Mouse (Mus musculus) Patski (cell line): Measurements from ENCODE around the gene Bcat1. TPM values are rescaled to one million over a fixed set of nuclear protein-coding genes. Genes with fewer than 3 reads are reported as not detected.

Experiments used
- ATAC-seq: fragments of 100-300 bp; one replicate; pipeline ENCODE4 v1.8.0; 2021
- CTCF ChIA-PET: fragments of 350-600 bp; sonication (Branson Sonifier 250); formaldehyde crosslinking; loops from one replicate; lab custom pipeline; 2022; ENCODE audit warnings: inconsistent platforms; lab: Charles Lee
- POLR2A ChIA-PET: fragments of 350-600 bp; sonication (Branson Sonifier 250); formaldehyde crosslinking; loops from one replicate; lab custom pipeline; 2022; ENCODE audit warnings: antibody characterized with exemption, inconsistent platforms; lab: Charles Lee
- DNase-seq: peaks from one replicate; pipeline ENCODE4 v3.0.0-alpha.2; 2011; ENCODE audit warnings: low read depth, low spot score
- H3K27me3 ChIP-seq: fragments of 371-371 bp; one replicate; pipeline ENCODE4 v1.5.1; 2021
- CTCF ChIP-seq: fragments of 100-300 bp; IDR thresholded peaks from one replicate; pipeline ENCODE4 v1.5.1; 2021
- in situ Hi-C: fragments of 300-500 bp; cut with MboI; formaldehyde crosslinking; loops from 3 replicates; pipeline ENCODE4 v1.11.1; 2018; ENCODE audit warnings: low pct_unique_long_range_greater_than_20kb, mixed read lengths
- polyA plus RNA-seq: library from polyadenylated mRNA; unstranded; gene quantifications from one replicate; pipeline ENCODE4 v1.2.3, GENCODE M21; 2021

Gene Bcat1
- polyA plus RNA-seq, 1 experiment from 2014 or later = 57.1 TPM

DNA sequence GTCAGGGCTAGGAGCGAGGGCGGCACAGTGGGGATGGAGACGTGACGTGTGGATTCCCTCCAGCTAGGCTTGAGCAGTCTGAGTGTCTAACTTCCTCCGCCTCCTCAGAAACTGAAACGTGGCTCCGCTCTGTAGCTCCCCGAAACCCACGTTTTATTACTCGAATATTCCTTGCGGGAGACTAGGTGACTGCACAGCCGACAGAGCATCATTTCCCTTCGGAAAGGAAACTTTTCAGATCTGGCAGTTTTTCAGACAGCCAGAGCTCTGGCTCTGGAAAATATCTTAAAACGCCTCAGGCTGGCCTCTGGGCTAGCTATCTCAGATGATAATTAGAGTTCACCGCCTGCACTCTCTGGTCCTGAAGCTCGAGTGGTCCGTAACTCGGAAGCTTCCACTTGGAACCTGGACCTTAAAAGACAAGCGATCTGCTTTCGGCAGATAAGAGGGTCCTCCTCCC is 866 bp downstream of the Bcat1 start:
- ChIA-PET CTCF (interaction anchor here (0.8 to 1.2 kb wide), 2 partner anchors 13 to 112 kb away, joined by 3 read pairs; no protein-coding TSS in a partner anchor), POLR2A (interaction anchor here (1.1 kb wide), 2 partner anchors 136 to 1219 kb away, joined by 3 read pairs; partner anchors contain the start of genes Casc1 and Etfrf1)
- DNase-seq (no peak), ATAC-seq (peak; percentile 41)
- no peaks in the 10 kb centered on the region for H3K27me3 ChIP-seq
- TF ChIP-seq CTCF = no peak
- in situ Hi-C loops = loop anchor here (5.0 kb wide), 1 partner anchor 107 kb away; no protein-coding TSS in a partner anchor

DNA sequence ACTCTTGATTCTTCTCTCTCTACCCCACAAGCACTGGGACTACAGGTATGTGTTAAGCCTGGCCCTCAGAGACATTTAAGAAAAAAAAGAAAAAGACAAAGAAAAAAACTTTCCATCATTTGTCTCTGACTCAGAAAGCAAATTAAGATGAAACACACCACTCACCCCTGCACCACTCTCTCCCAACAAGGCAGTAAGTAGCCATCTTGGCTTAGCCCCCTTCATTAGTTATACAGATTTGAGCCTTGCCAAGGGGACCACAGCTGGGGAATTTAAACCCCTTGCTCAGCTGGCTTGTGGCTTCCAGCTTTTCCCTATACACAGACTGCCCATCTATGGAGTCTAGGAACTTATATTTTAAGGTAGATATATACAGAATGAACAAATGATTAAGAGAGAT is 1.5 kb downstream of the Bcat1 start:
- in situ Hi-C loops = no loop called here
- no peaks in the 10 kb centered on the region for H3K27me3 ChIP-seq
- no peak for ATAC-seq
- CTCF ChIA-PET = no interaction called here
- TF ChIP-seq CTCF = no peak
- POLR2A ChIA-PET = no interaction called here
- DNase-seq = no peak

DNA sequence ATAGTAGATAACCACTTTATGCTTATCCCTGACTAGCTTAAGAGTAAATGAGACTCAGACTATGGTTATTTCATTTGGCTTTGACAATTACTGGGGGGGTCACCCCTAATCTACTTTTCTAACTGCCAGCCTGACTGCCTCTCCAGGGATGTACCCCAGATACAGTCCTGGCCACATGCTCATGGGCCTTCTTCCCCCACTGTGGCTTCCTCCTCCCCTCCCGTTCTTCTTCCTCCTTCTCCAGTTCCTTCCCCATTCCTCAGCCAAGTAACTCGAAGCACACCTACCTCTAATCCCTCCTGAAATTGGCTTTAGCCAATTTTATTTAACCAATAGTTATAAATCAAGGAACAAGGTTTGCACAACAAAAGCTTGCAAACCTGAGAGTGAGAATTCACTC is 6.1 kb downstream of the Bcat1 start:
- no peak for ATAC-seq
- no peak for TF ChIP-seq CTCF
- in situ Hi-C loops = no loop called here
- POLR2A ChIA-PET = no interaction called here
- CTCF ChIA-PET = interaction anchor here (1.9 kb wide), 1 partner anchor 18 kb away, joined by 5 read pairs; no protein-coding TSS in a partner anchor
- DNase-seq = no peak
- no peaks in the 10 kb centered on the region for H3K27me3 ChIP-seq

DNA sequence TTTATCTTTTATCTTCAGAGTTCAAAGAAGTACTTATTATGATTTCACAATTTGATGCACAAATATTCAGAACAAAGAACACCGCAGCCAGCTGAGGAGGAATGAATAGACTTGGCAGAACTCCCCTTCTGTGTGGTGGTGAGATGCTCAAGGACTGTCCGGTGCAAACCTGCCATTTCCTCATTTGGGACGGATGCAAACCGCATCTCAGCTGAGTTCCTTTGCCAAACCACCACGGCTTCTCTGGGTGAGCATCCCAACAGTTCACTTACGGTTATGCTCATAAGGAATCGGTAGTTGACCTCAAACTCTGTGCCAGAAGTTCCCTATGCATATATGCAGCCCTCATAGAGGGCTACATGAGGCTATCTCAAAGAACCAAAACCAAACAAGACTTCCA is 6.6 kb downstream of the Bcat1 start:
- in situ Hi-C loops = no loop called here
- DNase-seq = no peak
- H3K27me3 ChIP-seq = no peaks in the 10 kb centered on the region
- ChIA-PET POLR2A (no interaction called here), CTCF (interaction anchor here (1.9 kb wide), 1 partner anchor 19 kb away, joined by 5 read pairs; no protein-coding TSS in a partner anchor)
- ATAC-seq = no peak
- no peak for TF ChIP-seq CTCF

DNA sequence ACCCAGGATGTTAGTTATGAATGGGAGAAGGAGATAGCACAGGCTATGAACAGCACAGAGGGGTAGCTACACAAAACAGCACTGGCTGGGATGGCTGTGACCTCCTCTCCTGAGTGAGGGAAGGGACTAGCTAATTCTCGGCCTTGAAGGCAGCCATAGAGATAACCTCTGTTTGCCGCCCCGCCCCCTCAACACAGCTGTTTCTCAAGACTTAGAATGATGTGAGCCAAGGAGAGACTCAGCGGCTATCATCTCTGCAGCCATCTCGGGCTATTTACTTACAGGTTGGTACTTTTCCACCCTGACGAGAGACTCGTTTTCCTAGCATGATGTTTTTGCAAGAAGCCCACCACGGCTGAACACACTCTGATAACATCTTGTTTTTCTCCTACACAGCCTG is 8.3 kb downstream of the Bcat1 start:
- in situ Hi-C loops = no loop called here
- ATAC-seq (no peak), DNase-seq (no peak)
- POLR2A ChIA-PET = no interaction called here
- no peaks in the 10 kb centered on the region for H3K27me3 ChIP-seq
- CTCF ChIA-PET = no interaction called here
- TF ChIP-seq CTCF = no peak

DNA sequence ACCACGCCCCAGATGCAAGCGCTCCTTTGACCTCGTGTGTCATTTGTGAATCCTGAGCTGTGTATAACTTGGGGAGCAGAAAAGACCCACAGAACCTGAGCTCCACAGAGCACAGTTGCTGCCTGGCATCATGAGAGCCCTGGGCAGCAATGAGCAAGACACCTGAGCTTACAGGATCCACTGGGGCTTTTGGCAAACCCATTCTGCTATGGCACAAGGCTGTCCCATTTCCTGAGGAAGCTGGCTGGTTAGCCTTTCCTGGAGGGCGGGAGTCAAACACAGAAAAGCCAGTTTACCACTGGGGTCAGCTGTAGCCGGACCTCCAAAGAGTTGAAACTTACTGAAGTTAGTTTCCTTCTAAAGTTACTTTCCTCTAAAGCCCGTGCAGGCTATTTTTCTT is 9.6 kb downstream of the Bcat1 start:
- ATAC-seq (no peak), DNase-seq (no peak)
- CTCF ChIA-PET = interaction anchor here (1.6 kb wide), 1 partner anchor 13 kb away, joined by 3 read pairs; no protein-coding TSS in a partner anchor
- no peak for TF ChIP-seq CTCF
- POLR2A ChIA-PET = interaction anchor here (0.5 kb wide), 1 partner anchor 313 kb away, joined by 3 read pairs; no protein-coding TSS in a partner anchor
- in situ Hi-C loops = no loop called here
- no peaks in the 10 kb centered on the region for H3K27me3 ChIP-seq

DNA sequence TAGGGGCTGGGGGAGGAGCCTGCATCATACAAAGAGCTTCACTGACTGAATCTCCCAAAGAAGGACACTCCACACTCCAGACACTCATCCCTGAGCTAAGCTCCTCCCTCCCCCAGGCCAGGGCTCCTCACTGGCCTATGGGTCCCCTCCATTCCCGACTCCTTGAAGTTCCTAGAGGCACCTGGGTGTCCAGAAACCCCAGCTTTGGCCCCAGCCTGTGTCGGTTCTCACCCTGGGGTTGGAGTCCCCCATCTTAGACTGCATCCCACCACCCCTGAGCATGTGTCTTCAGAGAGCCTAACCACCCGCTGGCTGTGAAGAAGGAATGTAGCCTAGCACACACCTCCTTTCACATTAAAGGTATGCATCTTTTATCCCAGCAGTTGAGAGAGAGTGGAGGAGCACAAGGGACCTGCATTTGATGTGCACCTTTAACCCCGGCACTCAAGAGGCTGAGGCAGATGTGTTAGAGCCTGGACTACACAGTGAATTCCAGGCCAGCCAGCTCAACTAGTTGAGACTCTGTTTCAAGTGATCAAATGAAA is 10.6 kb downstream of the Bcat1 start:
- in situ Hi-C loops = no loop called here
- no peak for ATAC-seq
- H3K27me3 ChIP-seq = no peaks in the 10 kb centered on the region
- TF ChIP-seq CTCF = no peak
- ChIA-PET CTCF (interaction anchor here (1.6 kb wide), 1 partner anchor 12 kb away, joined by 3 read pairs; no protein-coding TSS in a partner anchor), POLR2A (interaction anchor here (0.5 kb wide), 1 partner anchor 34 kb away, joined by 3 read pairs; no protein-coding TSS in a partner anchor)
- no peak for DNase-seq

DNA sequence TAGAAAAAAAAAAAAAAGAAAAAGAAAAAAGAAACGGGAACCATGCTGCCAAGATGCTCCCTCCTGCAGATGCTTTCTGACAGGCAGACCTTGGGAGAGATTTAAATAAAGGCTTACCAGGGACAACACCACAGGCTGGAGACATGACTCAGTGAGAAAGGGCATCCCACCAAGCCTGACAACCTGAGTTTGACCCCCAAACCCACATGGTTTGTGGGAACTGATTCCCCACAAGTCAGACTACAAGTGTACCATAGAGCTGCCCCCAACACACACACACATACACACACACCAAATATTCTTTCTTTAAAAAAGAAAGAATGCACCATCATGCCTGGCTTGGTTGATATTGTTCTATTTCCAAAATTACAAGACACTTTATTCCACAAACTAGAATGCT is 11.9 kb downstream of the Bcat1 start:
- no peak for TF ChIP-seq CTCF
- CTCF ChIA-PET = interaction anchor here (1.0 kb wide), 1 partner anchor 41 kb away, joined by 3 read pairs; no protein-coding TSS in a partner anchor
- ATAC-seq (no peak), DNase-seq (no peak)
- H3K27me3 ChIP-seq = no peaks in the 10 kb centered on the region
- in situ Hi-C loops = no loop called here
- POLR2A ChIA-PET = no interaction called here

DNA sequence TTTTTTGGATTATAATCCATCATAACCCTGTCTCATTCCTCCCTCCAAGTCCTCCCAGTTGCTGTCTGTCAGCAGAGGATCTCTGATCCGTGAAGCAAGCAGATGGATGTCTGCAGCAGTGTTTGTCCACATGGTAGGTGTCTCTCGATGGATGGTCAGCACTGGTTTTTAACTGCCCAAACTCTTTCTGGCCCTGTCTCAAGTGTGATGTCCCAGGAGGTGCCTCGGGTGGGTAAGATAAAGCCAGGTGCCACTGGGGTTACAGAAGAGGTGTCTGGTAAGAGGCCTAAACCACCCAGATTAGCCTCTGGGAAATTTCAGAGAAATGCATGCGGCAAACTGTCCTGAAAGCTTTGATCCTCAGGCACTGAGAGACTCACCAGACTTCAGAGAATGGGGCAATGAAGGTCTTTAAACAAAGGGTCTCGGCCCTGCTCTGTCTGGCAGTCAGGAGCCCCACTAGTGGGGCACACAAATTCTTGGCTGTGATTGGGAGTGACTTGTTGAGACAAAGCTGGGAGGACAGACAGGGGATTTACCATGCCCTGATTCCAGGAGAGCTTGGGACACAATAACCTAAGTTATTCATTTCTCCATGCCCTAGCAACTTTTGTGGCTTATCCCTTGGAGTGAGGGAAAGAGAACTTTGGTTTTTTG is 12.6 kb downstream of the Bcat1 start:
- ChIA-PET POLR2A (no interaction called here), CTCF (no interaction called here)
- no peaks in the 10 kb centered on the region for H3K27me3 ChIP-seq
- in situ Hi-C loops = no loop called here
- DNase-seq = no peak
- peak; percentile 45 for ATAC-seq
- no peak for TF ChIP-seq CTCF

DNA sequence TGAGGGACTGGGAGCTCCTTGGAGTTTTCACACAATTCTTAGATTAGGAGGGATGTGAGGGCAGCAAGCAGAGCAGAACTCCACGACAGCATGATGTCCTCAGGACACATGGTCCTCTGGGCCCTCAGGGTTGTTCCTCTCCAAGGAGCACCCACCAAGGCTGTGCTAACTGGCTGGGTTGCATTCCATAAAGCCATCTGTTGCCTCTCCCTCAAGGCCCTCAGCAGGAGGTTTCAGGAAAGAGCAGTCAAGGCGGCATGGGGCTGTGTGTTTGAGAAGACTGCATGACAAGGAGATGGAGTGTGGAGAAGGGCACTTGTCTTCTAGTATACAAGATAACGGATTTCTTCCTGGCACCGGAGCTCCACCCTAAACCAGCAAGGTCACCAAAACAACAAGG is 13.2 kb downstream of the Bcat1 start:
- peak; percentile 34 for ATAC-seq
- DNase-seq = no peak
- in situ Hi-C loops = no loop called here
- ChIA-PET CTCF (no interaction called here), POLR2A (no interaction called here)
- H3K27me3 ChIP-seq = no peaks in the 10 kb centered on the region
- TF ChIP-seq CTCF = no peak

DNA sequence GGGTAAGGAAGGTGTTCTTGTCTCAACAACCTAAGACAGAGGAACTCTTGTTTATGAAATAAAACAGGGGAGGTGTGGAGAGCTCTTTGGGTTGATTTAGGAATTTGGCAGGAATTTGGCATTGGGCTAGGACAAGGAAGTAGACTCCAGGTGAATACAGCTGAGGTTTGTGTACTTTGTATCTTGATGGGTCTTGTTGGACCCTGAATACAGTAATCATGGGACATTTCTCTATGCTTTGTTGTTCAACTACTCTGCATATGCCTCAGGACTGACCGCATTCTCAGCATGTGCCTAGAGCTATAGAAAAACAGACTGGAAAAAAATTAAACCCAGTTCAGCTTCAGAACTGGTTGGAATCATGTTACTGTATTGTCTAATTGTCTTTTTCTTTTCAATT is 14.6 kb downstream of the Bcat1 start:
- no peaks in the 10 kb centered on the region for H3K27me3 ChIP-seq
- in situ Hi-C loops = no loop called here
- TF ChIP-seq CTCF = no peak
- ChIA-PET CTCF (interaction anchor here (1.5 kb wide), 1 partner anchor 19 kb away, joined by 3 read pairs; no protein-coding TSS in a partner anchor), POLR2A (no interaction called here)
- DNase-seq = no peak
- no peak for ATAC-seq
